Mouse (Mus musculus): Measurements from ENCODE around the gene E330009J07Rik.

GRCm38 (mm10) chr6:40443281-40443928 is 7.5 kb upstream of the E330009J07Rik start:
- TF ChIP-seq CTCF (IDR thresholded peaks at IDR 0.05; ENCODE audit: low read depth, low read length) (no peak), POLR2A (IDR thresholded peaks at IDR 0.05; ENCODE audit: extremely low read depth, insufficient read depth, low read length) (no peak)

All from liver, adult 2 months (tissue).